Mouse (Mus musculus) spleen, adult 2 months (tissue): ENCODE results near the gene Atad1. TPM values are rescaled to one million over a fixed set of nuclear protein-coding genes. Genes with fewer than 3 reads are reported as not detected.
"Not testable (repeated sequence)": the region's sequence is repeated elsewhere in the genome, so short reads cannot be mapped to it uniquely, and the experiment has no call there.

Experiments used
- DNase-seq, 2 experiments: peaks; one replicate each; pipeline versions ENCODE4 v3.0.0 to v3.0.0-alpha.2; 2012 to 2021; ENCODE audit warnings: low spot score in 2 of 2, low read depth in 1 of 2
- H3K27ac ChIP-seq: fragments of 200-500 bp; 2 replicates; pipeline ENCODE4 v1.5.1; 2012; ENCODE audit warnings: low read length, inconsistent platforms; ENCODE audit not compliant: insufficient read depth
- H3K27me3 ChIP-seq: fragments of 200-500 bp; 2 replicates; pipeline ENCODE4 v1.6.1; 2012; ENCODE audit warnings: mild to moderate bottlenecking, moderate library complexity, low read length, inconsistent platforms; ENCODE audit not compliant: control insufficient read depth, insufficient read depth
- H3K36me3 ChIP-seq: fragments of 200-500 bp; 2 replicates; pipeline ENCODE4 v1.6.1; 2012; ENCODE audit warnings: mild to moderate bottlenecking, low read length, inconsistent platforms; ENCODE audit not compliant: control insufficient read depth, insufficient read depth
- H3K4me1 ChIP-seq: fragments of 200-500 bp; 2 replicates; pipeline ENCODE4 v1.6.1; 2011; ENCODE audit warnings: inconsistent platforms; ENCODE audit not compliant: control insufficient read depth, insufficient read depth, insufficient read length
- H3K4me3 ChIP-seq: fragments of 200-500 bp; 2 replicates; pipeline ENCODE4 v1.5.1; 2011; ENCODE audit warnings: mild to moderate bottlenecking, inconsistent platforms; ENCODE audit not compliant: insufficient read depth, insufficient read length; ENCODE audit errors: extremely low read depth
- CTCF ChIP-seq: fragments of 200-500 bp; IDR thresholded peaks from 2 replicates; pipeline ENCODE4 v1.5.1; 2011; ENCODE audit warnings: mild to moderate bottlenecking, inconsistent platforms; ENCODE audit not compliant: insufficient read depth, insufficient read length, insufficient replicate concordance; ENCODE audit errors: extremely low read depth
- POLR2A ChIP-seq: fragments of 200-500 bp; IDR thresholded peaks from 2 replicates; pipeline ENCODE4 v1.6.1; 2011; ENCODE audit warnings: low read depth, low read length, inconsistent platforms
- WGBS: fragments of 180-500 bp; shearing (Covaris S2); methylation state at CpG from one replicate; pipeline ENCODE4 v1.1.7; 2018; 5-methylcytosine and 5-hydroxymethylcytosine counted together
- polyA plus RNA-seq: library from polyadenylated mRNA; depleted of rRNA; stranded (reverse); fragments of >200 nt; gene quantifications from 2 replicates; pipeline ENCODE4 v1.2.3, GENCODE M21; 2012

The Atad1 gene
- polyA plus RNA-seq, 1 experiment: 5.1 TPM

DNA sequence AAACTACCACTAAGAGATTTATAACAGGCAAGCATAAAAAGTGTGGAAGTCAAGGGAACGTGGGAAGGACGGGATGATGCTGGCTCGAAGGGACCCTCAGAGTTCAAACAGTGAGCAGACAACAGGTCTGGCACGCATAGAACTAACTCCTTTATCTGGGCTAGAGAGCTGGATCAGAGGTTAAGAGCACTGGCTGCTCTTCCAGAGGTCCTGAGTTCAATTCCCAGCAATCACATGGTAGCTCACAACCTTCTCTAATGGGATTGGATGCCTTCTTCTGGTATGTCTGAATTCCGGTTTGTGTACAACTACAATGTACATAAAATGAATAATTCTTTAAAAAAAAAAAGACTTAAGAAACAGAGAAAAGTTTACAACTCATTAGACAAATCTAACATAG, 56.5 kb downstream of the Atad1 start:
- Histone ChIP-seq H3K36me3 (peaks cover 14% of the 10 kb centered on the region), H3K4me3 (no peak overlapping the region), H3K27me3 (no peaks in the 10 kb centered on the region), H3K27ac (no peak overlapping the region), H3K4me1 (no peaks in the 10 kb centered on the region)
- 93% methylated on average over 5 of the region's 5 CpGs for WGBS
- no peak for TF ChIP-seq CTCF
- no peak for TF ChIP-seq POLR2A
- no peak for DNase-seq

DNA sequence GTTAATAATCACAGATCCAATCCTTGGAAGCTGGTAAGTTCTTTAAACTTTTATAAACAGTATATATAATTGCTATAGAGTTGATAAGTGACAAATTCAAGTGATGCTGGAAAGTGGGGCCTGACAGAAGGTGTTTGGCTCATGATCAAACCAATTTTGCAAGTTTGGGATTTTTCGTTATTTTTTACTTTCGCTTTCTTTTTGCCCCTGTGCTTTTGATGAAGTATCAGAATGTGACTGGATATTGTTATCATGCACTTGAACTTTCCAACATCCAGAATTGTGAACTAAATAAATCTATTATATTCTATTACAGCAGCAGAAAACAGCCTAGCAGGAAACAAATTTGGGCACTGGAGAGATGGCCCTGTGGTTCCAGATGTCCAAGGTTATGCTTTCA, 58.7 kb downstream of the Atad1 start:
- Histone ChIP-seq H3K27me3 (no peaks in the 10 kb centered on the region), H3K27ac (no peak overlapping the region), H3K36me3 (peaks cover 16% of the 10 kb centered on the region), H3K4me1 (no peaks in the 10 kb centered on the region), H3K4me3 (peak overlapping the region; percentile 27; the same call in 1 of the 2 replicates)
- 24% methylated on average over 2 of the region's 2 CpGs for WGBS
- no peak for DNase-seq
- TF ChIP-seq POLR2A (no peak), CTCF (no peak)

DNA sequence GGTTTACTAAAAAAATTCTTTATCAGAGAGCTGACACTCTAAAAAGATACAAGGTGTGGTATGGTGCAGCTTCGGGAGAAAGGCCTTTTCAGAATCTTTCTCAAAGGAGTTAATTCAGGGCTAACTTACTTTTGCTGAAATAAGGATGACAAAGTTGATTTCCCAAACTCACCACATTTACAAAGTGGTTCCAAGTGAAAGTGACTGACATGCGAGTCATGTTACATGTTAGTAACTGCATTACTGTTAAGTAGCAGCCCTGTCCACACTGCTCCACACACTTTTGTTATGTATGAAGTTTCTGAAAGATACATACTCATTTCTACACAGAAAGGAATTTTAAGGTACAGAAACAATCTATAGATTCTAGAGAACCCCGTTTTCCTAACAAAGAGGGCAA, 63.8 kb downstream of the Atad1 start:
- Histone ChIP-seq H3K27ac (no peak overlapping the region), H3K27me3 (no peaks in the 10 kb centered on the region), H3K4me1 (no peaks in the 10 kb centered on the region), H3K4me3 (no peak overlapping the region), H3K36me3 (peaks cover 17% of the 10 kb centered on the region)
- WGBS: 93% methylated on average over 3 of the region's 3 CpGs
- TF ChIP-seq CTCF (no peak), POLR2A (no peak)
- DNase-seq: no peak

DNA sequence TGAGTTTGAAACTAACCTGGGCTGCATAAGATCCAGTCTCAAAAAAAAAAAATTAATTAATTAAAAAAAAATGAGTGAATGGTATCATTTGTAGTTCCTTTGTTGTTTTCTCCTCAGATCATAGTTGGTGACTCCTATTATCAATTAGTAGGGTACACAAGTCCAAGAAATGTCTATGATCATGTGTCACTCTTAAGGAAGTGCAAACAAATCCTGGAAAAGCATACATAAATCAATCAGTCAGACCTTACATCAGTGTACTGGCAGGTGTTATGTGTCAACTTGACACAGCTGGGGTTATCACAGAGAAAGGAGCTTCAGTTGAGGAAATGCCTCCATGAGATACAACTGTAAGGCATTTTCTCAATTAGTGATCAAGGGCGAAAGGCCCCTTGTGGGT, 71.8 kb downstream of the Atad1 start:
- not testable (repeated sequence) for H3K36me3 ChIP-seq, H3K27me3 ChIP-seq, H3K4me1 ChIP-seq, H3K4me3 ChIP-seq, H3K27ac ChIP-seq, DNase-seq
- 96% methylated on average over 1 of the region's 1 CpGs for WGBS

GRCm38 (mm10) chr19:32665243-32665642, 74.3 kb downstream of the Atad1 start:
- WGBS: 78% methylated on average over 8 of the region's 8 CpGs
- Histone ChIP-seq H3K27ac (no peak overlapping the region), H3K36me3 (peaks cover 2% of the 10 kb centered on the region; the same call in 1 of the 2 replicates), H3K4me3 (no peak overlapping the region), H3K27me3 (no peaks in the 10 kb centered on the region), H3K4me1 (no peaks in the 10 kb centered on the region)
- TF ChIP-seq POLR2A: no peak
- TF ChIP-seq CTCF: no peak
- no peak for DNase-seq

GRCm38 (mm10) chr19:32662936-32663335, 76.7 kb downstream of the Atad1 start:
- 88% methylated on average over 6 of the region's 6 CpGs for WGBS
- DNase-seq: no peak
- no peaks in the 10 kb centered on the region for H3K4me1 ChIP-seq
- no peaks in the 10 kb centered on the region for H3K27me3 ChIP-seq
- peaks cover 2% of the 10 kb centered on the region; the same call in 1 of the 2 replicates for H3K36me3 ChIP-seq
- no peak overlapping the region for H3K27ac ChIP-seq
- no peak for TF ChIP-seq POLR2A
- TF ChIP-seq CTCF: no peak
- no peak overlapping the region for H3K4me3 ChIP-seq

DNA sequence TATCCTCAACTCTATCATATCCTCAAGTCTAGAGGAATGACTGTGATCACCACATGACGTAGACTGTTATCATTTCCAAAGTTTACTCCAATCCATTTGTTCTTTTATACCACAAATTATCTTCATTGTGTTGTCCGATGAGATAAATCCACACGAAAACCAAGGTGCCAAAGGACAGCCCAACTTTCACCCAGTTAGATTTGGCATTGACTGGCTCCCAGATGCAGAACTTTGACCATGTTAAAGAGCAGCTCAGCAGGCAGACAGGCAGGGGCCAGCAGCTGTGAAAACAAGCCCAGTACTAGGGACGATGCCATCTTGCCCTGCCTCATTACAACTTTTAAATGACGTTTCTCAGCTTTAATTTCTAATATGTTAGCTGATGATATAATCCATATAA, 80.2 kb downstream of the Atad1 start:
- H3K4me1 ChIP-seq: no peaks in the 10 kb centered on the region
- no peak overlapping the region for H3K27ac ChIP-seq
- no peak overlapping the region for H3K4me3 ChIP-seq
- no peaks in the 10 kb centered on the region; the same call in 1 of the 2 replicates for H3K36me3 ChIP-seq
- 87% methylated on average over 5 of the region's 5 CpGs for WGBS
- DNase-seq: no peak
- TF ChIP-seq POLR2A (no peak), CTCF (no peak)
- H3K27me3 ChIP-seq: no peaks in the 10 kb centered on the region
